In the genomic region with DNA sequence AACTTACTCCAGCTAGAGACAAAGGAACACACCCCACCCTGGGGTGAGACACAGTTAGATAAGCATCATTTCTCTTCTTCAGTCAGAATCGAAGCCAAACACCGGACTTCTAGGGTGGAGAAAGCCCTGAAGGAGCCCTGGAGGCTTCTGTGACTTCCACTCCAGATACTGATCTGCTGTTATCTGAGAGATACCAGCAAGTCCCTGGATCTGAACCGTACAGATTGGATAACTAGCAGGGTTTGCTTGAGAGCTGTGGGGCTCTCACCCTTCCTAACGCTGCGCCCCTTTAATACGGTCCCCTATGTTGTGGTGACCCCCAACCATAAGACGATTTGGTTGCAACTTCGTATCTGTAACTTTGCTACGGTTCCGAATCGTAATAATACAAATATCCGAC, we compare ENCODE assay signal across 11 mouse cellular contexts. TPM values are rescaled to one million over a fixed set of nuclear protein-coding genes. Genes with fewer than 3 reads are reported as not detected.
A peak's percentile ranks its signal among the peaks of the same experiment; 100 is the strongest.
DNase-seq lines count a peak whose midpoint lies in the region; ATAC-seq and TF ChIP-seq lines count a peak whose summit lies in the region.
"Had no signal": no experiment of that assay in that cellular context is flagged by ENCODE, and none has a peak within 500 bp of the region (broad histone marks: within the 10 kb centered on the region; RNA-seq: fewer than 3 reads in every experiment).

No protein-coding gene starts in this region.

- H3K27me3 ChIP-seq in kidney, embryonic 15.5 days: no peaks in the 10 kb centered on the region
- H3K27me3 ChIP-seq in G1E (ENCODE audit: insufficient read depth, low read length): no peaks in the 10 kb centered on the region
- H3K27me3 ChIP-seq in liver, embryonic 11.5 days (replicated peaks; ENCODE audit: control insufficient read depth, insufficient read depth, low read length): no peaks in the 10 kb centered on the region
- H3K27me3 ChIP-seq: hindbrain, embryonic 15.5 days had no signal

- 0 out of 2 replicates have a peak overlapping the region, but pooled peaks have one; percentile 86 for H3K9ac ChIP-seq in kidney, embryonic 15.5 days
- peak overlapping the region; percentile 86 for H3K9ac ChIP-seq in liver, embryonic 11.5 days (ENCODE audit: low read depth, low read length)
- H3K9ac ChIP-seq: hindbrain, embryonic 15.5 days had no signal

- peaks cover 45% of the 10 kb centered on the region for H3K4me1 ChIP-seq in kidney, embryonic 15.5 days
- peaks cover 70% of the 10 kb centered on the region for H3K4me1 ChIP-seq in G1E (ENCODE audit: insufficient read depth, low read depth, low read length)
- no peaks in the 10 kb centered on the region for H3K4me1 ChIP-seq in bone marrow, adult 2 months (ENCODE audit: control insufficient read depth, insufficient read depth, low read length)
- peaks cover 53% of the 10 kb centered on the region for H3K4me1 ChIP-seq in liver, embryonic 11.5 days (replicated peaks; ENCODE audit: control insufficient read depth, insufficient read depth, low read length)

- H3K36me3 ChIP-seq in kidney, embryonic 15.5 days: peaks cover 55% of the 10 kb centered on the region
- peaks cover 63% of the 10 kb centered on the region for H3K36me3 ChIP-seq in G1E (replicated peaks)
- peaks cover 43% of the 10 kb centered on the region for H3K36me3 ChIP-seq in liver, embryonic 11.5 days (ENCODE audit: control insufficient read depth, insufficient read depth, low read length)

- peak overlapping the region; percentile 96 for H3K27ac ChIP-seq in kidney, embryonic 15.5 days
- H3K27ac ChIP-seq in bone marrow, adult 2 months (ENCODE audit: control insufficient read depth, insufficient read depth, low read depth, low read length, poor library complexity): peak overlapping the region; percentile 82
- peak overlapping the region; percentile 96 for H3K27ac ChIP-seq in liver, embryonic 11.5 days (ENCODE audit: low read depth, low read length)
- H3K27ac ChIP-seq in left cerebral cortex, adult 2 months: no peak overlapping the region
- H3K27ac ChIP-seq: hindbrain, embryonic 15.5 days had no signal

- TF ChIP-seq POLR2A in bone marrow, adult 2 months (IDR thresholded peaks at IDR 0.05; ENCODE audit: borderline replicate concordance, control insufficient read depth, low read depth, low read length): no peak

- ATAC-seq in kidney, embryonic 15.5 days (replicated peaks; ENCODE audit: low FRiP score): no peak
- peak; percentile 11 for ATAC-seq in G1E (ENCODE audit: extremely low read depth, insufficient number of reproducible peaks, low FRiP score, poor library complexity, severe bottlenecking)
- ATAC-seq in liver, embryonic 11.5 days (replicated peaks; ENCODE audit: low FRiP score): 0 out of 2 replicates have a peak, but pooled peaks have one; percentile 4

- no peak for TF ChIP-seq CTCF in G1E (IDR thresholded peaks at IDR 0.05; ENCODE audit: low read depth, low read length)
- TF ChIP-seq CTCF in bone marrow, adult 2 months (IDR thresholded peaks at IDR 0.05; ENCODE audit: control insufficient read depth, insufficient read depth, low read length): no peak
- no peak for TF ChIP-seq CTCF in left cerebral cortex, adult 2 months (IDR thresholded peaks at IDR 0.05)

- DNase-seq in kidney, adult 18-20 months: no peak
- peak; percentile 38 for DNase-seq in G1E (ENCODE audit: low spot score)
- DNase-seq in liver, embryonic 11.5 days (ENCODE audit: low spot score): no peak
- DNase-seq in cerebellum, adult 9-10 months: no peak
- DNase-seq in left cerebral cortex, adult 2 months (ENCODE audit: extremely low spot score in 1 of 2, low spot score in 2 of 2): no peak
- DNase-seq: adrenal gland, postnatal 25 days; cerebellum, postnatal 25 days; midbrain, embryonic 14.5 days had no signal

- 90% methylated on average over 12 of the region's 12 CpGs for WGBS in kidney, embryonic 15.5 days
- 67% methylated on average over 12 of the region's 12 CpGs for WGBS in bone marrow, adult 2 months
- 60% methylated on average over 12 of the region's 12 CpGs for WGBS in liver, embryonic 11.5 days

- H3K4me3 ChIP-seq in kidney, embryonic 15.5 days (replicated peaks): peak overlapping the region; percentile 93
- H3K4me3 ChIP-seq in G1E (ENCODE audit: low read depth, low read length): peak overlapping the region; percentile 91
- peak overlapping the region; percentile 65 for H3K4me3 ChIP-seq in bone marrow, adult 2 months (replicated peaks; ENCODE audit: control insufficient read depth, low read depth, low read length)
- peak overlapping the region; percentile 80 for H3K4me3 ChIP-seq in liver, embryonic 11.5 days (ENCODE audit: low read depth, low read length)
- H3K4me3 ChIP-seq in left cerebral cortex, adult 2 months: no peak overlapping the region

- no peaks in the 10 kb centered on the region for H3K9me3 ChIP-seq in kidney, embryonic 15.5 days (replicated peaks)
- H3K9me3 ChIP-seq in G1E (replicated peaks): no peaks in the 10 kb centered on the region
- H3K9me3 ChIP-seq in liver, embryonic 11.5 days (ENCODE audit: control insufficient read depth, low read length): no peaks in the 10 kb centered on the region
- H3K9me3 ChIP-seq: hindbrain, embryonic 15.5 days had no signal

- intact Hi-C loops in left cerebral cortex, adult 2 months (cut with DNase I): no loop called here

- H3K4me2 ChIP-seq in kidney, embryonic 15.5 days: peak overlapping the region; percentile 88
- peak overlapping the region; percentile 80 for H3K4me2 ChIP-seq in liver, embryonic 11.5 days

RNA-seq across cellular contexts. Expression of a gene that starts 2.2 kb away (rescaled TPM):
- polyA plus RNA-seq in kidney, embryonic 15.5 days (2015; fragmentation: Nextera tagmentation; extraction: Ambion mirVana): 74.6 and 85.1 TPM in 2 replicates
- total RNA-seq in G1E (2014; fragmentation: Nextera tagmentation) (344 and 374 TPM in 2 replicates), G1E (2017) (221 and 232 TPM in 2 replicates)
- 454 and 477 TPM in 2 replicates for polyA plus RNA-seq in G1E (2012)
- 43.5 and 64.1 TPM in 2 replicates for polyA plus RNA-seq in bone marrow, adult 2 months (2011; ENCODE audit: insufficient read depth, insufficient read length, low replicate concordance, missing spikeins)
- polyA plus RNA-seq in liver, embryonic 11.5 days (2014; fragmentation: Nextera tagmentation; extraction: Ambion mirVana): 109 and 111 TPM in 2 replicates
- total RNA-seq in left cerebral cortex, adult 2 months (2021): 10 to 100 TPM; 24.1 to 29.5 TPM
